Mouse (Mus musculus) thymus, postnatal 25 days (tissue): Measurements from ENCODE around the gene Cd83.
A peak's percentile ranks its signal among the peaks of the same experiment; 100 is the strongest.

Source experiments
- DNase-seq: peaks from one replicate; pipeline ENCODE4 v3.0.0; 2022

Gene Cd83

GRCm38 (mm10) chr13:43807272-43807675 is 22.7 kb downstream of the Cd83 start:
- no peak for DNase-seq

DNA sequence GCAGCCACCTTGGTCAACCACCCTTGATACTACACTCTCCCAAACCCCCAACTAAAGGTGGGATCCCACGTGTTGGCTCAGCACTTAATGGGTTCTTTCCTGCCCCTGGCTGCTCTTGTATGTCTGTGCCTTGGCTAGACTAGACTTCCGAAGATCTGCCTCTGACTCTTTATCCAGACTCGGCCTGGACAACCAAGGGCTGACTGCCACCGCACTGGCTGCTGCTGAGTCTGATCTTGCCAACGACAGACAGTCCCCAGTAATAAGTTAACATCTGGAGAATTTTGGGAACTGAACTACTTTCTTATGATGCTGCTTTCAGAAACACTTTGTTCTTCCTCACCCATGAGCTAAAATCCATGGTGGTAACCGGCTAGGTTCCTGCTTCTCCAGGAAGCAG is 26.0 kb downstream of the Cd83 start:
- DNase-seq = no peak

GRCm38 (mm10) chr13:43811835-43812234 is 27.3 kb downstream of the Cd83 start:
- DNase-seq = no peak

DNA sequence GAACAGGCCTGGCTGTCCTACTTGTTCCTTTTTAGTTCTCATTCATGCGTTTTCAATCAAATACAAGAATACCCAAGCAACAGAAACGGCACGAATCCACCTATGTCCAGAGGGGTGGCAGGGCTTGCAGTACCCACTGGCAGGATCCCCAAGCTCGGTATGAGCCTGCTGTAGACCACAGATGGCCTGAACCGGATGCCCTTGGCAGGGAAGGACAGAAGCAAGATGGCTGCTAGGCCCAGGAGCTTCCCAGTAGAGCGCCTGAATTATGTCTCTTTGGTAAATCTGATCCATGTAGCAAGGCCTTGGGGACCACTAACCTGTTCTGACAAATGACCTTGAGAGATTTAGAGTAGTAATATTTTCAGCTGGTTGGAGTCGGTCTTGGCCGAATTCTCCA is 28.9 kb downstream of the Cd83 start:
- DNase-seq = no peak

- no peak for DNase-seq
Observed at GRCm38 (mm10) chr13:43817461-43817860, 32.9 kb downstream of the Cd83 start.

DNA sequence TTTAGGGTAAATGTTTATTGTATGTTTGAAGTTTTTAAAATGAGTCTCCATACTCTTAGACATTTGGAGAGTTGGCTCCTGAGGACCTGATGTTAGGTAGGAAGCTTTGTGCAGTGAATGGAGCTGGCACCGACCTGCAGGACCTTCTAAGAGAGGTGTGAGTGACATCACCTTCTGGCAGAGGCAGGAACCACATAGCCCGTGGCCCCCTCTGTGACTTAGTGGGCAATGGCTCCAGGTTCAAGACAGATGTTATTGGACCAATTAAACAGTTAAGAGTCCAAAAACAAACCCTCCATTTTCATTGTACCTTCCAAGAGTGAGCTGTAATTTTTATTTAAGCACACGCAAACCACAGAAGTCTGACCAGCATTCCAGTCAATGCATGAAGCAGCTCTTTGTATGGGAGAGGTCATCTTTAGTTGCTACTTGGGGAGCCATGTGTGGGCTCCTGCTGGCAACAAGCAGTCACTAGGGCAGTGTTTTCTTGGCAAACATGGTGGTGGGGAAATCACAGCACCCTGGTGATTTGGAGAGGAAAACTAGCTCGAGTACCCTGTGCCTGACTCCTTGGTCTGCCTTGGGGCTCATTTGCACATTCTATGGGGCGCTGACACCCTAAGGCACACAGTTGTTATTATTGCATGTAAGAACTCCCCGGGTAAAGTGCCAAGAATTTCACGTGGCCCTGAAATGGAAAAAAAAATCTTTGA is 33.9 kb downstream of the Cd83 start:
- no peak for DNase-seq

- no peak for DNase-seq
Observed at GRCm38 (mm10) chr13:43819020-43819310, 34.4 kb downstream of the Cd83 start.

DNA sequence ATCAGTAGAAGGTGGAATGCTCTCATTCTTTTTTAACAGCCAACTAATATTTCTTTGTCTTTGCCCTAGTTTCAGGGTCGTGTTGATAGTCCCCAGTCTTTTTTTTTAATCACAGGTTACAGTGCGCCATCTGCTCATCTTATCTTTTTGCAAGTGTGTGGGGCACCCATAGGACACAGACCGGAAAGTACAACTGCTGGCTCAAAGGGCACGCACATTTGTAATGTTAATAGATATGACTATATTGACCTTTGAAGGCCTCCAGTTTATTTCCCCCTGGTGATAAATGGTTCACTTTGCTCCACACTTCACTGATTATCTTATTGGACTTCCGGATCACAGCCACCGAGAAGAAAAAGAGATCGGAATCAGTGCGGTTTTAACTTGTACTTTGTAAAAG is 35.5 kb downstream of the Cd83 start:
- no peak for DNase-seq

GRCm38 (mm10) chr13:43822306-43822705 is 37.7 kb downstream of the Cd83 start:
- no peak for DNase-seq

DNA sequence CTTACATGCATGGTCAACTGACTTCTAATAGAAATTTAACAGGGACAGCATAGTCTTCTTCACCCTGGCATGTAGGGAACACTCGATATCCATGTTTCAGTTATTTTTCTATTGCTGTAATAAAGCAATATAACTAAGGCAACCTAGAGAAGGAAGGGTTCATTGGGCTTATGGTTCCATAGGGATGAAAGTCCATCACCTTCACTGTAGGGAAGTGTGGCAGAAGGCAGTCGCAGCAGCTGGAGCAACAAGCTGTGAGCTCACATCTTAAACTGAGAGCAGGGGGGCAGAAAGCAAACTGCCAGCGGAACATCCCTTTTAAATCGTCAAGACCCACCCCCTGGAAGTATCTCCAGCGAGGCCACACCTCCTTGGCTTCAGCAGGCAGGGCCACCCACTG is 44.1 kb downstream of the Cd83 start:
- no peak for DNase-seq

- peak; percentile 23 for DNase-seq
Observed at GRCm38 (mm10) chr13:43830892-43831673, 46.5 kb downstream of the Cd83 start.

- peak; percentile 67 for DNase-seq
Observed at GRCm38 (mm10) chr13:43832731-43833130, 48.2 kb downstream of the Cd83 start.

GRCm38 (mm10) chr13:43836376-43836775 is 51.8 kb downstream of the Cd83 start:
- no peak for DNase-seq

GRCm38 (mm10) chr13:43837812-43838211 is 53.2 kb downstream of the Cd83 start:
- no peak for DNase-seq

DNA sequence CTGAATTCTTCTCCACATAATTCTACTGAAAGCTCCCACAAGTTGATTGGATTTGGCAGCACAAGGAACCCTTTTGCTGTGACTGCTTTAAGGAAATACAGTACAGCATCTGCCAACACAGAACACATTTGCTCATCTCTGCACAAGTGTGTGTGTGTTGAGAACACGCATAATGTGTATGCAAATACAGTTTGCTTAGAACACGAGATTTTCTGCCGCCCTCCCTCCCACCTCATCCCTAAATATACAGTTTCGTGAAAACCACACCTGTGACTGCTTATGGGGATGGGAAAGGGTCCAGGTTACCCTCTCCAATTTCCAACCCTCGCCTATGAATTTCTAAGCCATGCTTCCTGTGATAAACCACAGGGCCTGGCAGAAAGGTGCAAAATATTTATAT is 60.6 kb downstream of the Cd83 start:
- DNase-seq = no peak

- DNase-seq = no peak
Observed at GRCm38 (mm10) chr13:43847186-43847585, 62.6 kb downstream of the Cd83 start.

DNA sequence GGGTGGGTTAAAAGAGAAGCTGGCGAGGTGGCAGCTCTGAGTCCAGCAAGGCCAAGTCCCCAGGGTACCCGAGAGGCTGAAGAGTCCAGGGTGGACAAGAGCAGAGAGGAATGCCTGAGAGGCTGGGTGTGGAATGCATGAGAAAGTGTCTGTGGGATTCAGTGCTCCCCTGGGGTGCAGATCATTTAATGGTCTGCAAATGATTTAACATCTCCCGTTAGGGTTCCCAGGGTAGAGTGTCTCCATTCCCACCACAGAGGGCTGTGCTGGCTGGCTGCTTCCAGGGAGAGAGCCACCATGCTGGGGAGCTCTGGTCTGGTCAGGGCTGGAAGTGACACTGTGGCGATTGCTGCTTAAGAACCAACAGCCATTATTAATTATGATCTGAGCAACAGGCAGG is 65.2 kb downstream of the Cd83 start:
- DNase-seq = no peak

- DNase-seq = no peak
Observed at GRCm38 (mm10) chr13:43851108-43851507, 66.5 kb downstream of the Cd83 start.
